Mouse (Mus musculus) limb, embryonic 12.5 days (tissue): Measurements from ENCODE around the gene Ak5. TPM values are rescaled to one million over a fixed set of nuclear protein-coding genes. Genes with fewer than 3 reads are reported as not detected.

ENCODE experiments used
- ATAC-seq: fragments of 200-750 bp; cut with Nextera tagmentation; 2 replicates; pipeline ENCODE4 v1.8.0; 2017; ENCODE audit warnings: low read depth, moderate TSS enrichment; ENCODE audit not compliant: insufficient number of reproducible peaks, insufficient read depth, low FRiP score, low TSS enrichment
- H3K27ac ChIP-seq: fragments of 300-500 bp; sonication (generic); 2 replicates; pipeline ENCODE4 v1.5.1; 2016; ENCODE audit warnings: mild to moderate bottlenecking, moderate library complexity
- H3K27me3 ChIP-seq: fragments of 300-500 bp; sonication (generic); 2 replicates; pipeline ENCODE4 v1.6.1; 2016; ENCODE audit warnings: mild to moderate bottlenecking, moderate library complexity
- H3K36me3 ChIP-seq: fragments of 300-500 bp; sonication (generic); 2 replicates; pipeline ENCODE4 v1.6.1; 2016; ENCODE audit warnings: mild to moderate bottlenecking, moderate library complexity
- H3K4me1 ChIP-seq: fragments of 300-500 bp; sonication (generic); replicated peaks from 2 replicates; pipeline ENCODE4 v1.6.1; 2016
- H3K4me2 ChIP-seq: fragments of 300-500 bp; sonication (generic); 2 replicates; pipeline ENCODE4 v1.6.1; 2016; ENCODE audit warnings: mild to moderate bottlenecking, moderate library complexity
- H3K4me3 ChIP-seq: fragments of 300-500 bp; sonication (generic); replicated peaks from 2 replicates; pipeline ENCODE4 v1.5.1; 2016; ENCODE audit warnings: mild to moderate bottlenecking
- H3K9ac ChIP-seq: fragments of 300-500 bp; sonication (generic); replicated peaks from 2 replicates; pipeline ENCODE4 v1.6.1; 2016; ENCODE audit warnings: mild to moderate bottlenecking, moderate library complexity
- H3K9me3 ChIP-seq: fragments of 300-500 bp; sonication (generic); 2 replicates; pipeline ENCODE4 v1.6.1; 2016; ENCODE audit warnings: mild to moderate bottlenecking, moderate library complexity
- WGBS: fragments of 180-500 bp; shearing (Covaris S2); methylation state at CpG from one replicate; pipeline ENCODE4 v1.1.7; 2016; 5-methylcytosine and 5-hydroxymethylcytosine counted together
- polyA plus RNA-seq: library from polyadenylated mRNA; unstranded; fragments of >200 nt; fragmentation: Nextera tagmentation; extraction: Ambion mirVana; gene quantifications from 2 replicates; pipeline ENCODE4 v1.2.1, GENCODE M21; 2016

Gene Ak5
- polyA plus RNA-seq, 1 experiment from 2014 or later: 1.7 TPM

- Histone ChIP-seq H3K36me3 (no peaks in the 10 kb centered on the region), H3K4me1 (no peaks in the 10 kb centered on the region), H3K9ac (no peak overlapping the region), H3K27me3 (no peaks in the 10 kb centered on the region), H3K4me3 (no peak overlapping the region), H3K27ac (no peak overlapping the region), H3K9me3 (no peaks in the 10 kb centered on the region), H3K4me2 (no peak overlapping the region)
- 95% methylated on average over 3 of the region's 3 CpGs for WGBS
- ATAC-seq: no peak
Measured at GRCm38 (mm10) chr3:152694950-152695349, 26.8 kb upstream of the Ak5 start.

DNA sequence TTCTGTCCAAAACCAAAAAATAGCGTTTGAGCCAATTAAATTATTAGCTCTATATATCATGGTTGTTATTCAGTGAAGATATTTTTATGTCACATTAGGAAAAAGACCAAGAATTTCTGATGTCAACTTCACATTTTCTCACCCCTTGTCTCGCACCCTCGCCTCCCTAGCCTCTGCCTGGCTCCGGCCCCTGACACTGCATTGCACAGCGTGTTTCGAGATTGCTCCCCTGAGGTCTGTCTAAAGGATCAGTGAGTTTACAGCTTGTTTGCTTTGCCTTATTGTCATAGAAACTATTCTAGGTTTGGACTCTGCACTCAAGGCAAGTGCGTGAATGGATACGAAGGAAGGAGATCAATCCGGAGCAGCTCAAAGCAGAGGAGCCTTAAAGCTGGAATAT is 20.9 kb upstream of the Ak5 start:
- Histone ChIP-seq H3K27ac (no peak overlapping the region), H3K4me3 (no peak overlapping the region), H3K36me3 (no peaks in the 10 kb centered on the region), H3K4me2 (no peak overlapping the region), H3K4me1 (no peaks in the 10 kb centered on the region), H3K9ac (no peak overlapping the region), H3K9me3 (no peaks in the 10 kb centered on the region), H3K27me3 (no peaks in the 10 kb centered on the region)
- WGBS: 86% methylated on average over 9 of the region's 9 CpGs
- ATAC-seq: no peak

DNA sequence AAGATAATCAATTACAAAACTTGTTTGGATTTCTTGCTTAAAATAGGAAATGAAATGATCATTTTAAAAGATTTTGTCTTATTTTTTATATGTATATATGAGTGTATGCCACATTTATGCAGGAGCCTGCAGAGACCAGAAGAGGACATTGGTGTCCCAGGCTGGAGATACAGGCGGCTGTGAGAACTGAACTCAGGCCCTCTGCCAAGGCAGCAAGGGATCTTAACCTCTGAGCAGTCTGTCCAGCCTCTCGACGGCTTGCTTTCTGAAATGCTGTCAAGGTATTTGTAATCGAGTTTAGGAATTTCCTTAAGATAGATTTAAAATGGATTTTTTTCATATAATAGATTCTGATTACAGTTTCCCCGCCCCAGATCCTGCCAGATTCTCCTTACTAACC is 20.4 kb upstream of the Ak5 start:
- no peak overlapping the region for H3K4me2 ChIP-seq
- WGBS: 81% methylated on average over 5 of the region's 5 CpGs
- no peak overlapping the region for H3K27ac ChIP-seq
- H3K27me3 ChIP-seq: no peaks in the 10 kb centered on the region
- no peak for ATAC-seq
- no peaks in the 10 kb centered on the region for H3K4me1 ChIP-seq
- no peak overlapping the region for H3K9ac ChIP-seq
- H3K4me3 ChIP-seq: no peak overlapping the region
- no peaks in the 10 kb centered on the region for H3K36me3 ChIP-seq
- no peaks in the 10 kb centered on the region for H3K9me3 ChIP-seq

DNA sequence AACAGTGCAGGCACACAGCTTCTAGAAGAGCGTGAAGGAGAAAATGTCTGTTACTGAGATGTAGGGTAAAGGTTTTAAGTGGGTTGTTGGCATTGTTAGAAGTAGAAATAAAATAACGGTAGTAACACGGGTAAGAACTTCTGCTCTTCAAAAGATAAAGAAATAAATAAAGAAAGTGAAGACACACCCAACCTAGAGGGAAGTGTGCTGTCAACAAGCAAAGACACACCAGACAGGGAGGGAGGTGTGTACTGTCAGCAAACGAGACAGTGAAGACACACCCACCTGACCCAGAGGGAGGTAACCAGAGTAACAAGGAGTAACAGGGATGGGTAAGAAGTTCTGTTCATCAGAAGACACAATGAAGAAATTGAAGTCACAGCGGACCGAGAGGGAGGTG is 6.5 kb upstream of the Ak5 start:
- 81% methylated on average over 6 of the region's 6 CpGs for WGBS
- no peak for ATAC-seq
- no peak overlapping the region for H3K27ac ChIP-seq

GRCm38 (mm10) chr3:152669783-152670182 is 1.6 kb upstream of the Ak5 start:
- Histone ChIP-seq H3K4me1 (peaks cover 9% of the 10 kb centered on the region), H3K27ac (no peak overlapping the region), H3K9me3 (no peaks in the 10 kb centered on the region), H3K27me3 (peaks cover 50% of the 10 kb centered on the region), H3K4me2 (no peak overlapping the region), H3K9ac (no peak overlapping the region), H3K36me3 (no peaks in the 10 kb centered on the region), H3K4me3 (no peak overlapping the region)
- WGBS: 72% methylated on average over 3 of the region's 3 CpGs
- no peak for ATAC-seq

More for the DNA sequence above, 6.5 kb upstream of the Ak5 start:
- Histone ChIP-seq H3K4me2 (no peak overlapping the region), H3K36me3 (no peaks in the 10 kb centered on the region), H3K9ac (no peak overlapping the region), H3K4me1 (0 out of 2 replicates have a peak, but pooled peaks cover 3% of the 10 kb centered on the region), H3K4me3 (no peak overlapping the region), H3K27me3 (peaks cover 8% of the 10 kb centered on the region), H3K9me3 (no peaks in the 10 kb centered on the region)

DNA sequence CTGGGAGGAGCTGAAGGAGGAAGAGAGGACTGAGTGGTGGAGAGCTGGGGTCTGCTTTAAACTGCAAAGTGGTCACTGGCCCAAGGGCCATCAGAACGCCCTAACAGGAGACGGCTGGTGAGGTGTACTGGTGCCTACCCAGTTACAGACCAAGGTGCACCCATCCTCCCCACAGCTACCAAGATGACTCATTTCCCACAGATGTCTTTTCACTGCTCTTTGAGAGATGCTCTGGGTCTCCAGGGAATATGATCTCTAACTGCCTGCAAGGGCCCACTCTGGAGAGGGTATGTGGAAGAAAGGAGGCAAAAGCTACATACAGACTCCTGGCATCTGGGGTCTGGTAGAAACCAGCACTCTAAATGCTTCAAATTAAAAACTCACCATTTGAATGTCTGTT is 633 bp upstream of the Ak5 start:
- Histone ChIP-seq H3K4me3 (no peak overlapping the region), H3K9me3 (no peaks in the 10 kb centered on the region), H3K27me3 (peaks cover 55% of the 10 kb centered on the region), H3K4me1 (peaks cover 9% of the 10 kb centered on the region), H3K36me3 (no peaks in the 10 kb centered on the region), H3K27ac (no peak overlapping the region), H3K9ac (no peak overlapping the region), H3K4me2 (no peak overlapping the region; the same call in 1 of the 2 replicates)
- 84% methylated on average over 2 of the region's 2 CpGs for whole genome bisulfite sequencing
- no peak for ATAC-seq

DNA sequence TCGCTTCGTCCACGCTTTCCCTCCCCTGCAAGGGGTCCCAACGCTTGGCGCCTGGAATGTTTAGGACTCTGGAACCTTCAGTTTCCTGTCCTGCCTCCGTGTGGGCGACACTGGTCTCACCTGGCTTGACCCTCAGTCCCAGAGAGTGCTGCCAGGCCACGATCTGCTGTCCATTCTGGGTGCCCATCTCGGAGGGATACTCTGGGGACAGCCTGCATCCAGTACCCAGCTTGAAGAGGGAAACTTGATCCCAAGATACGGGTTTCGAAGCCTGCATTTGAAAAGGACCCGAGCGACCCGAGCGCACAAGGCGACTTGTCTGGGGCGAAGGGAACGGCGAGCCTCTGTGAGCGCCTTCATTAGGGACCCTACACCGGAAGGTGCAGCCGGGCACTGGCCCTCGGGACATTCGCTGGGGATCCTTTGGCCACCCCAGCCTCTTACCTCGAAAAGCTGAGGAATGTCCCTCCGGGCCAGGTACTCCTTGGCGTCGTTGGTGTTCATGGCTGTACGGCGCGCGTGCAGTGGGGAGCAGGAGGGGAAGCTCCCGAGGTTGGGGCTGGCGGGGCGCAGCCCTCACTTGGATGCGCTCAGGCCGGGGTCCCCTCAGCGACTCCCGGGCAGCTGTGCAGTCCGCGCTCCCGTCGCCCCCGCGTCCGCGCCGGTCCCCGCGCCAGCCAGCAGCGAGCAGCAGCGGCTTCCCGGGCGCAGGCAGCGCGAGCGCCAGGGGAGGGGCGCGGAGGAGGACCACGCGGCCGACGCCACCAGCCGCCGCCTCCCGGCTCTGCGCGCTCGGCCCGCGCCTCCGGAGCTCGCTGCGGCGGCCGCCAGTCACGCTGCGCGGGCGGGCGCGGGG is 576 bp downstream of the Ak5 start:
- no peak overlapping the region for H3K27ac ChIP-seq
- H3K9me3 ChIP-seq: no peaks in the 10 kb centered on the region
- peaks cover 9% of the 10 kb centered on the region for H3K4me1 ChIP-seq
- H3K9ac ChIP-seq: peak overlapping the region; percentile 69
- H3K36me3 ChIP-seq: no peaks in the 10 kb centered on the region
- peak overlapping the region; percentile 63 for H3K4me3 ChIP-seq
- peak; percentile 61 for ATAC-seq
- under 1% methylated on average over 59 of the region's 82 CpGs for WGBS
- H3K4me2 ChIP-seq: peak overlapping the region; percentile 98
- H3K27me3 ChIP-seq: peaks cover 56% of the 10 kb centered on the region

- ATAC-seq: 0 out of 2 replicates have a peak, but pooled peaks have one; percentile 23
- under 1% methylated on average over 15 of the region's 16 CpGs for WGBS
Measured at GRCm38 (mm10) chr3:152666991-152667355, 1.2 kb downstream of the Ak5 start.

DNA sequence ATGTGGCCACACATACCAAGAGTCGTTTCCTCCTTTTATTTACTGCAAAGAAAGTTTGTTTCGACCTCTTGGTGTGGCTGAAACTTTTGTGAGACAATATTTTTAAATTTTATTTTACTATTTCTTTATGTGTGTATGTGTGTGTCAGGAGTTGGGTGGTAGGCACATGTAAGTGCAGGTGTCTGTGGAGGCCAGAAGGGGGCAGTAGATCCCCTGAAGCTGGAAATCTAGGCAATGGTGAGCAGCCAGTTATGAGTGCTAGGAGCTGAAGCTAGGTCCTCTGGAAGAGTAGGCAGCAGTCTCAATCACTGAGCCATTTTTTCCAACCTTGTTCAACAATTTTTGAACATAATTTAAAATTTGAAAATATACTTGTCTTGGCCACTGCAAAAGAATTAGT is 9.6 kb downstream of the Ak5 start:
- 84% methylated on average over 2 of the region's 2 CpGs for WGBS

More at GRCm38 (mm10) chr3:152666991-152667355, 1.2 kb downstream of the Ak5 start:
- H3K27ac ChIP-seq: no peak overlapping the region
- peak overlapping the region; percentile 98 for H3K4me2 ChIP-seq
- peak overlapping the region; percentile 63 for H3K4me3 ChIP-seq
- no peaks in the 10 kb centered on the region for H3K9me3 ChIP-seq
- peak overlapping the region; percentile 69; the same call in 1 of the 2 replicates for H3K9ac ChIP-seq
- H3K36me3 ChIP-seq: no peaks in the 10 kb centered on the region
- H3K4me1 ChIP-seq: peaks cover 9% of the 10 kb centered on the region
- H3K27me3 ChIP-seq: peaks cover 56% of the 10 kb centered on the region

DNA sequence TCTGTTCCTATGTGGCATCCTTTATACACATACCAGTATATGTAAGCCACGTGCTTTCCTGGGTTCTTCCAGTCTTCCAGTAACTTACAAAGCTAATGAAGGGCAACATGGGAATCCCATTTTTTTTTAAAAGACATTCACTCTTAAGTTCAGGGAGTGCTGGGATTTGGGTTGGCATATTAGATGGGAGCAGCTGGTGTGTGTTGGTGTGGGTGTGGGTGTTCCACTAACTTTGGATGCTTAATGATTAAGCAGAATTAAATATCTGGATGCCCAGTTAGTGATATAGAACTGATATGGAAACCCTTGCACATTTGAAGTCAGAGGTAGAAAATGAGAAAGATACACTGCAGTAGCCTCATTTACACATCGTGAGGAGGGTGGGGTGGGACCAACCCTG is 16.2 kb downstream of the Ak5 start:
- no peak overlapping the region for H3K9ac ChIP-seq
- H3K4me2 ChIP-seq: no peak overlapping the region
- 92% methylated on average over 2 of the region's 2 CpGs for WGBS
- no peak overlapping the region for H3K27ac ChIP-seq
- no peak for ATAC-seq
- no peaks in the 10 kb centered on the region for H3K4me1 ChIP-seq
- no peaks in the 10 kb centered on the region for H3K36me3 ChIP-seq
- H3K4me3 ChIP-seq: no peak overlapping the region
- H3K27me3 ChIP-seq: no peaks in the 10 kb centered on the region
- H3K9me3 ChIP-seq: 0 out of 2 replicates have a peak, but pooled peaks cover 4% of the 10 kb centered on the region

More for the DNA sequence above, 9.6 kb downstream of the Ak5 start:
- H3K9ac ChIP-seq: no peak overlapping the region
- H3K9me3 ChIP-seq: 0 out of 2 replicates have a peak, but pooled peaks cover 4% of the 10 kb centered on the region
- no peak overlapping the region for H3K4me3 ChIP-seq
- H3K27me3 ChIP-seq: no peaks in the 10 kb centered on the region
- H3K4me2 ChIP-seq: no peak overlapping the region
- no peak overlapping the region for H3K27ac ChIP-seq
- H3K4me1 ChIP-seq: no peaks in the 10 kb centered on the region
- no peaks in the 10 kb centered on the region for H3K36me3 ChIP-seq
- no peak for ATAC-seq

- Histone ChIP-seq H3K36me3 (no peaks in the 10 kb centered on the region), H3K9ac (no peak overlapping the region), H3K4me3 (no peak overlapping the region), H3K9me3 (no peaks in the 10 kb centered on the region), H3K4me2 (no peak overlapping the region), H3K27me3 (no peaks in the 10 kb centered on the region), H3K27ac (no peak overlapping the region), H3K4me1 (no peaks in the 10 kb centered on the region)
- ATAC-seq: no peak
- 86% methylated on average over 5 of the region's 5 CpGs for WGBS
Measured at GRCm38 (mm10) chr3:152644610-152645009, 23.6 kb downstream of the Ak5 start.
